Mouse (Mus musculus) liver, adult (tissue): ENCODE measurements around the gene Tfap4.

Experiments used
- GATA4 ChIP-seq: IDR thresholded peaks from 2 replicates; pipeline ENCODE4 v1.6.1; 2014; ENCODE audit warnings: mild to moderate bottlenecking, low read length; ENCODE audit not compliant: insufficient replicate concordance

Tfap4 gene

GRCm38 (mm10) chr16:4519157-4519556 lies 40.5 kb downstream of the Tfap4 start:
- TF ChIP-seq GATA4 = no peak

DNA sequence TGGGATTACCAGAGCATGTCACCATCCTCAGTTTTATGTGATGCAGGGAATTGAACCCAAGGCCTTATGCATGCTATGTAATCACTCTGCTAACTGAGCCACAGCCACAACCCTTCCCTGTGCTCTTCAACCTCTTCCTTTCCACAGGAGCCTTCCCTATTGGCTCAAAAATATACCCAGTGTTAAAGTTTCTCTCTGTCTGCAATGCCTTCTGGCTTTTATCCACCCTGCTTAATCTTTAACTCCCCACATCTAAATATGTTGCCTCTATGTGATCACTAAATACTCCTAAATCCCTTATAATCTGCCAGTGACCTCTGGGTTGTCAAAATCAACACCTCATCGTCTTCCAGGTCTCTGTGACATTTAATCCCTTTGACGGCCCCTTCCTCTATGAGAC lies 41.7 kb downstream of the Tfap4 start:
- no peak for TF ChIP-seq GATA4

GRCm38 (mm10) chr16:4514383-4514782 lies 45.3 kb downstream of the Tfap4 start:
- TF ChIP-seq GATA4 = no peak

DNA sequence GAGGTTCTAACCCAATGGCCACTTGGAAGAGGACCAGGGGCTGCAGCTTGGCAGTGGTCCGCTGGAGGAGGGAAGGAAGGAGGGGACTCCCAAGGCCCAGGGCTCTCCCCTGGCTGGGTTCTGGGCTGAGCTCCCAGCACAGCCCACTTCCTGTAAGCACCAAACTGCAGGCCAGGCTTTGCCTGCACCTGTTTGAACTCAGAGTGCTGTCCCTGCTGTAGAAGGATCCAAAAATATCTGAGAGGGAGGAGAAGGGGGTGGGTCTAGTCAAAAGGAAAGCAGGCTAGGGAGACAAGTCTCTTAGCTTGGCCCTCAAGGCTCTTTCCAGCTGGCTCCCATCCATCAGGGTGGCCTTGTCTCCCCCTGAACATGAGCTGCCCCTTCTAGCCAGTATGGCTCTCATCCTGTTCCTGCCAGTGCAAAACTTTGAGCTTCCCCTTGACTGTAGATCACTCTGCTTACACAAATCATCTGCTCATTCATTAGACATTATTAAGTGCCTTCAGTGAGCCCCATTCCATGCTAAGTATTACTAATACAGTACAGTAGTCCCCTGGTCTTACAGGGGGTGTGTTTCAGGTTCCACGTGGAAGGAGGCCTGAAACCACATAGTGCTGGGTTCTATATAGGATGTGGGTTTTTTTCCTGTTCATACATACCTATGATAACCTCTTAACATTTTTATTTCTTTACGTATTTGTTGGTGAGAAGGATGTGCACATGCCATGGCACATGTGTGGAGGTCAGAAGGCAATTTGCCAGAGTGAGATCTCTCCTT lies 46.8 kb downstream of the Tfap4 start:
- TF ChIP-seq GATA4 = no peak

- no peak for TF ChIP-seq GATA4
Measured at GRCm38 (mm10) chr16:4511371-4511770, 48.3 kb downstream of the Tfap4 start.

GRCm38 (mm10) chr16:4506181-4506580 lies 53.5 kb downstream of the Tfap4 start:
- TF ChIP-seq GATA4 = no peak

- TF ChIP-seq GATA4 = no peak
Measured at GRCm38 (mm10) chr16:4503495-4503894, 56.2 kb downstream of the Tfap4 start.

DNA sequence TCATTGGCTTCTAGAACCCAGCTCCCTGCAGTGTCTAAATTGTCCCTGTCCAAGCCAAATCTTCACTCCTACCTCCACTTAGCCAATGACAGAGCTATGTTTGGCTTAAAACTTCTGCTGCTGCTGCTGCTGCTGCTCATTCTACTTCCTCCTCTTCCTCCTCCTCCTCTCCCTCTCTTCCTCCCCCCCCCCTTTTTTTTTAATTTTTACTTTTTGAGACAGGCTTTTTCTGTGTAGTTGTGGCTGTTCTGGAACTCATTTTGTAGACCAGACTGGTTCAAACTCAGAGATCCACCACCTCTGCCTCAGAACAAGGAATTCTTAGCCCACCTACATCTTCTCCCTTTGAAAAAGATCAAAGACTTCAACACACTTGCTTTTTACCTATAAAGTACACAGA lies 57.1 kb downstream of the Tfap4 start:
- TF ChIP-seq GATA4 = no peak

DNA sequence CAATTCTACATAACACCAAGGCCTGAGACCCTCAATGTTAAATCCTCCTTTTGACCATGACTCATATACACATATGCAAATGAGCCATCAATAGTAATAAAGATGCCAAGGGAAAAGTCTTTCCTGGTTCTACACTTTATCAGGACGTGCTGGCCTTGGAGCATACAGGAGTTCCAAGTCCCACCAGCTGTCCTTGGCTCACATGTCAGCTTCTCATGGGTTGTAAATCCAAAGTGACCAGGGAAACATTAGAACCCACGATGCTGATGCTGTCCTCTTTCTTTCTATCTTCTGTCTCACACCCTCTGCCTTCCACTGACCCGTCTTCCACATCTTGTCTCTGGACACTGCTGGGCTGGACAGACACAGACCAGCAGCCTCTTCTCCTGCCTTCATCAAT lies 58.0 kb downstream of the Tfap4 start:
- no peak for TF ChIP-seq GATA4

GRCm38 (mm10) chr16:4500598-4501385 lies 58.9 kb downstream of the Tfap4 start:
- no peak for TF ChIP-seq GATA4

GRCm38 (mm10) chr16:4497762-4498607 lies 61.7 kb downstream of the Tfap4 start:
- no peak for TF ChIP-seq GATA4

- TF ChIP-seq GATA4 = no peak
Measured at GRCm38 (mm10) chr16:4496470-4496869, 63.2 kb downstream of the Tfap4 start.

DNA sequence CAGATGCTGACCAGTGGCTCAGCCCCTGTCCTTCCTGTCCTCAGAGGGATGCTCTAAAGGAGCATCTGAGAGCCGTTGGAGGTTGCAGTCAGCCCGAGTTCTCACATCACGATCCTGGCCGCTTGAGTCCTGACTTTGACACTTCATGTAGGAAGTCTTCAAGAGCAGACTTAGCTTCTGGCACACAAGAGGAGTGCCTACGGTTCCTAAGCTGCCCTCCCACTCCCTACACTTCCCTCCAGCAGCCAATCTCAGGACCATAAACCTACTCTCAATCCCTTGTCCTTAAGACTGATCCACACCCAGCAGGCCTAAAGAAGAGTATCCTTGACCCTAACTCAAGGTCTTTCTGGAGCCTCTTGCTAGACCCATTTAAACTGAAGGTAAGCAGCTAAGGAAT lies 63.8 kb downstream of the Tfap4 start:
- TF ChIP-seq GATA4 = no peak
